Mouse (Mus musculus): ENCODE data around the gene Fancd2. TPM values are rescaled to one million over a fixed set of nuclear protein-coding genes. Genes with fewer than 3 reads are reported as not detected.

Gene Fancd2
- 19.1 and 22.7 TPM in 2 replicates for polyA plus RNA-seq (2014; fragmentation: Nextera tagmentation; extraction: Ambion mirVana)

DNA sequence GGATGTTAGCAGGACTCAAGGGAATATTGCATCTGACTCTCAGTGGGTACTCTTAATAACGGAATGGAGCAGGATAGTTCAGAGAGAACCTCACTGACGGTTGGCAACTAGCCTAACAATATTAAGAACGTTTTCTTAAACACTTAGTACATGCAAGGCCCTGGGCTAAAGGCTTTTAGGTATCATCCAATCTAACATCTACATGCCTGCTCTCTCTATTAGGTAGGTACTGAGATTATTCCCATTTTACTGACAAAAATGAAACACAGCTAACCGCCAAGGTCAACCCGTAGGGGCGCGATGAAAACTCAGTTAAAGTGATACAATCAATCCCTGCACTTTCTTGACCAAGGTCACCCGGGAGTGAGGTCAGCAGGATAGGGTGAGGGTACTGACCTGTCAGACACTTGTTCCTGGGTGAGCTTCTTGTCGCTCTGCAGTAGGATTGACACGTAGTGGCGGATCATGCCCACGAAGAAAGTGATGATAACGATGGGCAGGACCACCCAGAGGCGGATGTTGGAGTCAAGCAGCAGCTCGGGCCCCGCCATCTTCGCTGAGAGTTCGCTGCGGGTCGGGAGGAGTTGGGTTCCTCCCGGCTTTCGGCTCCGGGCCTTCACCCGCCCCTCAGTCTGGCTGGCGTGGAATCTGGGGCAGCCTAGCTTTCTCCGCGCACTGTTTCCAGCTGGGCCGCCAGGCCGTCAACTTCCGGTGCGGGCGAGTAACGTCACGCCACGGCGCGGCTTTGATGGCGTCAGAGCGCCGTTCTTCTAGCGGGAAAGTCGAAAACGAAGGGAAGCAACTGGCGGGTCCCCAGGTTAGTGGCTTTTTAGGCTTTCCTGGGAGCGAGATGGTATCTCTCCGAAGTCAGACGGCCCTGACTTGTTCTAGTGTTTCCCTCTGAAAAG is at the start of gene Fancd2, which contains the start of gene Emc3:
TSS of gene Fancd2 (plus strand) at position 751 of the 908 bp plus-strand sequence.
TSS of gene Emc3 (minus strand) at position 721 of the 908 bp plus-strand sequence.
- Histone ChIP-seq H3K36me3 (ENCODE audit: control insufficient read depth, insufficient read depth, low read length) (peaks cover 7% of the 10 kb centered on the region; the same call in 1 of the 2 replicates), H3K4me3 (ENCODE audit: low read depth, low read length) (peak within 1 kb of the TSS; percentile 70), H3K9me3 (ENCODE audit: control insufficient read depth, low read length) (no peaks in the 10 kb centered on the region), H3K27me3 (replicated peaks; ENCODE audit: control insufficient read depth, insufficient read depth, low read length) (no peaks in the 10 kb centered on the region), H3K4me1 (replicated peaks; ENCODE audit: control insufficient read depth, insufficient read depth, low read length) (peaks cover 8% of the 10 kb centered on the region; the same call in 1 of the 2 replicates), H3K4me2 (peak within 1 kb of the TSS; percentile 75), H3K9ac (ENCODE audit: low read depth, low read length) (peak within 1 kb of the TSS; percentile 64), H3K27ac (ENCODE audit: low read depth, low read length) (peak within 1 kb of the TSS; percentile 23; the same call in 1 of the 2 replicates)
- WGBS, result 1% methylated on average over 47 of the region's 47 CpGs
- ATAC-seq (replicated peaks; ENCODE audit: low FRiP score) (peak; percentile 85), DNase-seq (ENCODE audit: low spot score) (peak; percentile 93)

GRCm38 (mm10) chr6:113482477-113483099 is 48.9 kb upstream of the Fancd2 start:
- Histone ChIP-seq H3K36me3 (ENCODE audit: control insufficient read depth, insufficient read depth, low read length) (no peaks in the 10 kb centered on the region), H3K4me2 (peak overlapping the region; percentile 97), H3K27ac (ENCODE audit: low read depth, low read length) (peak overlapping the region; percentile 80), H3K9me3 (ENCODE audit: control insufficient read depth, low read length) (no peaks in the 10 kb centered on the region), H3K4me3 (ENCODE audit: low read depth, low read length) (peak overlapping the region; percentile 59), H3K27me3 (replicated peaks; ENCODE audit: control insufficient read depth, insufficient read depth, low read length) (peaks cover 23% of the 10 kb centered on the region), H3K4me1 (replicated peaks; ENCODE audit: control insufficient read depth, insufficient read depth, low read length) (peaks cover 13% of the 10 kb centered on the region), H3K9ac (ENCODE audit: low read depth, low read length) (peak overlapping the region; percentile 80)
- DNase-seq (ENCODE audit: low spot score) (no peak), ATAC-seq (replicated peaks; ENCODE audit: low FRiP score) (peak; percentile 43)
- 2% methylated on average over 65 of the region's 65 CpGs for WGBS

- Histone ChIP-seq H3K27ac (ENCODE audit: low read depth, low read length) (peak within 1 kb of the TSS; percentile 80), H3K4me1 (replicated peaks; ENCODE audit: control insufficient read depth, insufficient read depth, low read length) (peaks cover 17% of the 10 kb centered on the region), H3K4me3 (ENCODE audit: low read depth, low read length) (peak within 1 kb of the TSS; percentile 59), H3K9ac (ENCODE audit: low read depth, low read length) (peak within 1 kb of the TSS; percentile 80), H3K36me3 (ENCODE audit: control insufficient read depth, insufficient read depth, low read length) (no peaks in the 10 kb centered on the region; the same call in 1 of the 2 replicates), H3K27me3 (replicated peaks; ENCODE audit: control insufficient read depth, insufficient read depth, low read length) (peaks cover 23% of the 10 kb centered on the region), H3K4me2 (peak within 1 kb of the TSS; percentile 97), H3K9me3 (ENCODE audit: control insufficient read depth, low read length) (no peaks in the 10 kb centered on the region)
- ATAC-seq (replicated peaks; ENCODE audit: low FRiP score) (peak; percentile 96), DNase-seq (ENCODE audit: low spot score) (peak; percentile 95)
- WGBS, result under 1% methylated on average over 26 of the region's 26 CpGs
Measured at GRCm38 (mm10) chr6:113483100-113483615, 48.3 kb upstream of the Fancd2 start, which contains the start of gene Creld1. Creld1 (plus strand) TSS chr6:113483297.

DNA sequence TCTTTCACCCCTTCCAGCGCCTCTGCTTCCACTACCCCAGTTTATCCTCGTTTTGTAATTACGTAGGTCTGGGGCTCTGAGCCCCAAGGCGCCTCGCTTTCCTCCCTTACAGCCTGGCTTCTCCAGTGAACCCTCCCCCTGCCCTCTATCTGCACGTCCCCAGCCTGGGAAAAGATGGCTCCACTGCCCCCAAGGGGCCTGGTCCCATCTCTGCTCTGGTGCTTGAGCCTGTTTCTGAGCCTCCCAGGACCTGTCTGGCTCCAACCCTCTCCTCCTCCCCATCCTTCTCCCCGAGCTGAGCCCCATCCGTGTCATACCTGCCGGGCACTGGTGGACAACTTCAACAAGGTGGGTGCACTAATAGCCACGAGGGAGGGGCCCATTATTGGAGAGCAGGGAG is 47.8 kb upstream of the Fancd2 start:
- Histone ChIP-seq H3K9ac (ENCODE audit: low read depth, low read length) (peak overlapping the region; percentile 74), H3K4me3 (ENCODE audit: low read depth, low read length) (peak overlapping the region; percentile 59), H3K4me1 (replicated peaks; ENCODE audit: control insufficient read depth, insufficient read depth, low read length) (peaks cover 17% of the 10 kb centered on the region), H3K36me3 (ENCODE audit: control insufficient read depth, insufficient read depth, low read length) (peaks cover 2% of the 10 kb centered on the region; the same call in 1 of the 2 replicates), H3K9me3 (ENCODE audit: control insufficient read depth, low read length) (no peaks in the 10 kb centered on the region), H3K27ac (ENCODE audit: low read depth, low read length) (peak overlapping the region; percentile 80), H3K4me2 (peak overlapping the region; percentile 97), H3K27me3 (replicated peaks; ENCODE audit: control insufficient read depth, insufficient read depth, low read length) (peaks cover 23% of the 10 kb centered on the region)
- DNase-seq (ENCODE audit: low spot score) (no peak), ATAC-seq (replicated peaks; ENCODE audit: low FRiP score) (peak; percentile 50)
- 9% methylated on average over 10 of the region's 10 CpGs for WGBS

GRCm38 (mm10) chr6:113487125-113487576 is 44.3 kb upstream of the Fancd2 start:
- Histone ChIP-seq H3K4me3 (ENCODE audit: low read depth, low read length) (no peak overlapping the region), H3K4me2 (no peak overlapping the region), H3K27me3 (replicated peaks; ENCODE audit: control insufficient read depth, insufficient read depth, low read length) (peaks cover 3% of the 10 kb centered on the region; the same call in 1 of the 2 replicates), H3K27ac (ENCODE audit: low read depth, low read length) (no peak overlapping the region), H3K9me3 (ENCODE audit: control insufficient read depth, low read length) (no peaks in the 10 kb centered on the region), H3K36me3 (ENCODE audit: control insufficient read depth, insufficient read depth, low read length) (peaks cover 6% of the 10 kb centered on the region), H3K9ac (ENCODE audit: low read depth, low read length) (no peak overlapping the region), H3K4me1 (replicated peaks; ENCODE audit: control insufficient read depth, insufficient read depth, low read length) (peaks cover 17% of the 10 kb centered on the region)
- WGBS, result 54% methylated on average over 7 of the region's 7 CpGs
- DNase-seq (ENCODE audit: low spot score) (no peak), ATAC-seq (replicated peaks; ENCODE audit: low FRiP score) (no peak)

- Histone ChIP-seq H3K36me3 (ENCODE audit: control insufficient read depth, insufficient read depth, low read length) (peaks cover 7% of the 10 kb centered on the region), H3K4me3 (ENCODE audit: low read depth, low read length) (no peak overlapping the region), H3K27me3 (replicated peaks; ENCODE audit: control insufficient read depth, insufficient read depth, low read length) (peaks cover under 1% of the 10 kb centered on the region; the same call in 1 of the 2 replicates), H3K4me1 (replicated peaks; ENCODE audit: control insufficient read depth, insufficient read depth, low read length) (peaks cover 14% of the 10 kb centered on the region), H3K4me2 (no peak overlapping the region), H3K27ac (ENCODE audit: low read depth, low read length) (no peak overlapping the region), H3K9me3 (ENCODE audit: control insufficient read depth, low read length) (no peaks in the 10 kb centered on the region), H3K9ac (ENCODE audit: low read depth, low read length) (no peak overlapping the region)
- WGBS, result 93% methylated on average over 14 of the region's 14 CpGs
- ATAC-seq (replicated peaks; ENCODE audit: low FRiP score), result no peak
- no peak for DNase-seq (ENCODE audit: low spot score)
Measured at GRCm38 (mm10) chr6:113489410-113489809, 42.1 kb upstream of the Fancd2 start.

GRCm38 (mm10) chr6:113492101-113492864 is 39.2 kb upstream of the Fancd2 start:
- 73% methylated on average over 24 of the region's 24 CpGs for WGBS
- no peak overlapping the region for H3K4me3 ChIP-seq (ENCODE audit: low read depth, low read length)
- ATAC-seq (replicated peaks; ENCODE audit: low FRiP score) (no peak), DNase-seq (ENCODE audit: low spot score) (no peak)
- peaks cover 7% of the 10 kb centered on the region for H3K36me3 ChIP-seq (ENCODE audit: control insufficient read depth, insufficient read depth, low read length)
- no peak overlapping the region for H3K27ac ChIP-seq (ENCODE audit: low read depth, low read length)
- H3K9me3 ChIP-seq (ENCODE audit: control insufficient read depth, low read length), result no peaks in the 10 kb centered on the region
- no peak overlapping the region for H3K9ac ChIP-seq (ENCODE audit: low read depth, low read length)
- H3K27me3 ChIP-seq (replicated peaks; ENCODE audit: control insufficient read depth, insufficient read depth, low read length), result peaks cover 29% of the 10 kb centered on the region
- H3K4me1 ChIP-seq (replicated peaks; ENCODE audit: control insufficient read depth, insufficient read depth, low read length), result peaks cover 16% of the 10 kb centered on the region
- no peak overlapping the region for H3K4me2 ChIP-seq

All from liver, embryonic 11.5 days (tissue).